Mouse (Mus musculus) CH12F3 (cell line): ENCODE data around the gene Leng1.

ENCODE experiments used
- in situ Hi-C: fragments of 300-500 bp; cut with MboI; formaldehyde crosslinking; loops from 2 replicates; pipeline ENCODE4 v1.14.3; 2020; ENCODE audit warnings: low sequenced_read_pairs

The Leng1 gene

GRCm38 (mm10) chr7:3692382-3692986 is 26.8 kb upstream of the Leng1 start, which contains the start of gene Tsen34:
Gene Tsen34 (plus strand): TSS chr7:3692863.
- in situ Hi-C loops = no loop called here

GRCm38 (mm10) chr7:3691919-3692318 is 26.3 kb upstream of the Leng1 start:
- in situ Hi-C loops = no loop called here

- in situ Hi-C loops = no loop called here
Measured at GRCm38 (mm10) chr7:3685400-3686187, 20.0 kb upstream of the Leng1 start.

- in situ Hi-C loops = no loop called here
Measured at GRCm38 (mm10) chr7:3684698-3685097, 19.1 kb upstream of the Leng1 start.

DNA sequence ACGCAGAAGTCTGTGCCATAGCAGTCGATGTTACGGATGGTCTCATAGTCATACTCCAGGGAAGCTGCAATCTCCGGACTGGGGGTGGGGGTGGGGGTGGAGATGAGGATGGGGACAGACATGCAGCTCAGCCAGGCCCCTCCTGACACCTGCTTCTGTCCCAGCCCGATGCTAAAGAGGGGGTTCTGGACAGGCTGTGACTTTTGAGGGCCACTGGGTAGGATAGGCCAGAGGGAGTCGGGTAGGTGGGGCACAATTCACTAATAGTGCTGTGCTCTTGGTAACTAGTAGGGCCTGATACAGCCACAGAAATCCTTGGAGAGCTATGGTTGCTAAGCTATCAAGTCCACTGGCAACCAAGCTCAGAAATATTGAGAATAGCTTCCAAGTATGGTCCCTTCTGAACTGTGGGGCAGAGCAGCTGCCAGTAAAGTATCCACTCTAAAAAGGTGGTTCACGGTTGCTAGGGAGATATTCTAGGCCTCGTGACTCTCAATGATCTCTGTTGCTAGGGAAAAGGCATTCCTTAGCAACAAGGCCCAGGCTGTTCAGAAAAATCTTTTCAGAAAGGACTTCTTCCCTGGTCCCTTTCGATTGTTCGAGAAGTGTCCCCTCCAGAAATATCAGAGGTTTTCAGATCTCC is 18.4 kb upstream of the Leng1 start:
- in situ Hi-C loops = no loop called here

GRCm38 (mm10) chr7:3677342-3677741 is 11.7 kb upstream of the Leng1 start, which contains the start of gene Tmc4:
Gene Tmc4 (minus strand): TSS chr7:3677553.
- in situ Hi-C loops = no loop called here

DNA sequence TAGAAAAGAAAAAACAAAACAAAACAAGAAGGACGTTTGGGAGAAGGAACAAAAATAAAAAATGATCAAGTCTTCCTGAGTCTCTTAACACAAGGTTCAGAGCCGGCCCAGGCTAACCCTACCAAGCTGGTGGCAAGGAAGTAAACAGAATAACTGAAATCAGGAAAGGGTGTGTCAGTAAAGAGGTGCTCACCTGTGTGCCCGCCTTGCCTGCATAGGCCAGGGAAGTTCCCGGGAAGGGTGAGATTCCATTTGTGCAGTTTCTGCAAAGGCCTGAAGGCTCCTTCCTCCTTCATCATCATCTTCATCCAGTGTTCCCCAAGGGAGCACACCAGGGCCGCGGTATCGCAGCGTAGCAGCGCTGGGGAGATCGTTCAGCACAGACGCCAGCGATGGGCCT is 10.7 kb upstream of the Leng1 start:
- in situ Hi-C loops = no loop called here

- in situ Hi-C loops = no loop called here
Measured at GRCm38 (mm10) chr7:3675228-3675548, 9.5 kb upstream of the Leng1 start.

GRCm38 (mm10) chr7:3674507-3675227 is 9.0 kb upstream of the Leng1 start:
- in situ Hi-C loops = no loop called here

DNA sequence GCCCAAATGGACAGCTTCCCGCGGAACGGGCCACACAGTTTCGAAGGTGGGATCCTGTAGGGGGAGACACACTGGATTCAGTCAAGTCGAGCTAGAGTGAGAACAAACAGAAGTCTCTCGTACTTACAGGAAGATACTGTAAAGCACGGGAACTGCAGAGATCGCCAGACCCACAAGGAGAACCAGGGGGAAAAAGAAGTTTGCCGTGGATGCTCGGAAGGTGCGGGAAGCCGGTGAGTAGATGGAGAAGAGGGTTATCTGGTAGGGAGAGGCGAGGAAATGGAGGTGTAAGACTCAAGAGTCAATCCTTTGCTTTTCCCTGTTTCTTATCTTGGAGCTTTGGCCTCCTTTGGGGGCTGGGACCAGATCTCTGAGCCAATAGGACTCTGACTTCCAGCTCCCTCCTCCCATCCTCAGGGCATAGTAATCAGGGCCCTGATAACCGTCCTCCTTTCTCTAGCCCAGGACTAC is 1.3 kb upstream of the Leng1 start:
- in situ Hi-C loops = no loop called here

GRCm38 (mm10) chr7:3664524-3665214 is 971 bp downstream of the Leng1 start:
- in situ Hi-C loops = no loop called here

- in situ Hi-C loops = no loop called here
Measured at GRCm38 (mm10) chr7:3658578-3658977, 7.1 kb downstream of the Leng1 start.

GRCm38 (mm10) chr7:3656966-3657365 is 8.7 kb downstream of the Leng1 start:
- in situ Hi-C loops = no loop called here

GRCm38 (mm10) chr7:3646641-3647040 is 19.0 kb downstream of the Leng1 start:
- in situ Hi-C loops = no loop called here

GRCm38 (mm10) chr7:3646188-3646587 is 19.5 kb downstream of the Leng1 start:
- in situ Hi-C loops = no loop called here

- in situ Hi-C loops = no loop called here
Measured at GRCm38 (mm10) chr7:3645488-3646025, 20.1 kb downstream of the Leng1 start.

GRCm38 (mm10) chr7:3644672-3645487 is 20.8 kb downstream of the Leng1 start, which contains the start of gene Cnot3:
Gene Cnot3 (plus strand): TSS chr7:3645268.
- in situ Hi-C loops = no loop called here

- in situ Hi-C loops = no loop called here
Measured at GRCm38 (mm10) chr7:3644348-3644671, 21.3 kb downstream of the Leng1 start.

DNA sequence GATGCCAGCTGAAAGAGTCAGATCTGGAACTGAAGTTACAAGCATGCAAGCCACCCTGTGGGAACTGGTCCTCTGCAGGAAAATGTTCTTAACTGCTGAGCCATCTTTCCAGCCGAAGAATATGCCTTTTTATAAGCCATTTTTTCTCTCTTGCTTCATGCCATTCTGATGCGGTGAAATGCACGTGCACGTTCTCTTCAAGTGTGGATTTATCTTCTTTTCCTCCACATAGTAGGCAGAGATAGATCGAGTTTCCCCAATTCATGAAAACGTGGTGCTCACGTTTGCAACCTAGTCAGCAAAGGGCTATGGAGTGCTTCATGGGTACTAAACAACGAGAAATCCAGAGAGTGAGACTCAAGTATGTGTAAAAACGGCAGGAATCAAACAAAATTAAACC is 21.8 kb downstream of the Leng1 start:
- in situ Hi-C loops = no loop called here

DNA sequence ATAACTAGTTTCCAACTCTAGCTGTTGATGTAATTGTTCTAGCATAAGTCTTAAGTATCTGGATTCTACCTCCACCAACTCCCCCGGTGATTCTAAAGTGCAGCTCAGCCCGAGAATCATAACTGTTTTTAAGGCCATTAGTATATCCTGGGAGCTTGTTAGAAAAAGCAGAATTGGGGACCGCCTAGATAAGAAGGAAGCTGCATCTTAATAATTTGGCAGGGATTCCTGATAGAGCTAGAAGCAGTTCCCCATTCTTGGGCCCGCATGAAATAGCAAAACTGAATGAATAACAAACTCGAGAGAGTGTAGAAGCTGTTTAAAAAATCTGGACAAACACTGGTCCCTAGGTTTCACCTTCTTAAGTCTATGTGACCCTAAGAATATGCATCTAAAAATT is 22.2 kb downstream of the Leng1 start:
- in situ Hi-C loops = no loop called here
